Comparison of ENCODE assay signal across 15 mouse cellular contexts in the genomic region with DNA sequence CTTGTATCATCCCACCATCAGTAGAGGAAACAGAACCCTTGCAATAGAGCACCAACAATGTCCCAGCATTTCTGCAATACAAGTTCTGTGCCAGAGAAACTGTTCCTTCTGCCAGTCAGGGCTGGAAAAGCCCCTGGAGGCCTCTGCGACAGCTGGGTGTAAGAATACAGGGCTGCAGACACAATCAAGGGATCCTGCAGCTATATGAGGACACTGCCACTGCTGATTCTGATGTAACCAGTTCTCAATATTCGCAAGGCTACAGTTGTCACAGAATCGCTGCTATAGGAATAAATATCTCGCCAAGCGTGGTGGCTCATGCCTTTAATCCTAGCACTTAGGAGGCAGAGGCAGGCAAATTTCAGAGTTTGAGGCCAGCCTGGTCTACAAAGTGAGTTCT.
"Had no signal": no experiment of that assay in that cellular context is flagged by ENCODE, and none has a peak within 500 bp of the region (broad histone marks: within the 10 kb centered on the region; RNA-seq: fewer than 3 reads in every experiment).

No protein-coding gene starts in this region.

- H3K4me2 ChIP-seq: neural tube, embryonic 13.5 days; neural tube, embryonic 15.5 days; stomach, embryonic 15.5 days had no signal

- DNase-seq: retina, postnatal 1 day; right cerebral cortex, adult 18-20 months; right cerebral cortex, postnatal 14 days; right cerebral cortex, postnatal 25 days; right cerebral cortex, postnatal 4 days; spleen, adult 18-20 months; thymus, adult 18-20 months; thymus, adult 2 months; thymus, postnatal 14 days; thymus, postnatal 25 days; thymus, postnatal 36 days; thymus, postnatal 4 days had no signal

- H3K4me3 ChIP-seq: neural tube, embryonic 13.5 days; neural tube, embryonic 15.5 days; stomach, embryonic 15.5 days had no signal

- H3K36me3 ChIP-seq: neural tube, embryonic 13.5 days; neural tube, embryonic 15.5 days; stomach, embryonic 15.5 days had no signal

- H3K27me3 ChIP-seq: stomach, embryonic 15.5 days had no signal
